Mouse (Mus musculus) neural tube, embryonic 10.5 days (tissue): ENCODE data around the gene Gtdc1.

Source experiments
- DNase-seq: peaks from one replicate; pipeline ENCODE4 v3.0.0-alpha.2; 2017; ENCODE audit warnings: low spot score; ENCODE audit errors: extremely low spot score

Gtdc1 gene

DNA sequence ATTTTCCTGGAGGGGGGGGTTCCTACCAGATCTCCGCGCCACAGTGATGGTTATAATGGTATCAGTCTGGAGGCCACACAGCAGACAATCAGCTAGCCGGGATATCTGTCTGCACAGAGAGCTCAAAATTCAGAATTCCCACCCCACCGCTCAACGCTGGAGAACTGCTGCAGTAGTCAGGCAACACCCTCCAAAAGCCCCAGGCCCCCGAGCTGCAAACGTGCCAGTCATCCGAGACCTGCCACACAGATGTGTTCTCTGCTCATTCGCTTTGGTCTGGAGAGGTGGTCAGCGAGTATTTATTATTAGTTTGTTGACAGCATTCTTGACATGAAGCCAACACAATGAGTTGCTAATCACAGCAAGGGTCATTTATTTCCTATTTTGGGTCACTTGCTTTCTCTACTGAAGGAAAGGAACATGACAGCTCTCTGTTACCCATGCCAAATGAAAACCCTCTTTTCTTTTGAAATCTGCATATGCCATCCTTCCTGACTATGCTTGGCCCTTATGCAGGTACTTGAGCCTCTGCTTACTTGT is 392.3 kb downstream of the Gtdc1 start:
- DNase-seq: no peak

DNA sequence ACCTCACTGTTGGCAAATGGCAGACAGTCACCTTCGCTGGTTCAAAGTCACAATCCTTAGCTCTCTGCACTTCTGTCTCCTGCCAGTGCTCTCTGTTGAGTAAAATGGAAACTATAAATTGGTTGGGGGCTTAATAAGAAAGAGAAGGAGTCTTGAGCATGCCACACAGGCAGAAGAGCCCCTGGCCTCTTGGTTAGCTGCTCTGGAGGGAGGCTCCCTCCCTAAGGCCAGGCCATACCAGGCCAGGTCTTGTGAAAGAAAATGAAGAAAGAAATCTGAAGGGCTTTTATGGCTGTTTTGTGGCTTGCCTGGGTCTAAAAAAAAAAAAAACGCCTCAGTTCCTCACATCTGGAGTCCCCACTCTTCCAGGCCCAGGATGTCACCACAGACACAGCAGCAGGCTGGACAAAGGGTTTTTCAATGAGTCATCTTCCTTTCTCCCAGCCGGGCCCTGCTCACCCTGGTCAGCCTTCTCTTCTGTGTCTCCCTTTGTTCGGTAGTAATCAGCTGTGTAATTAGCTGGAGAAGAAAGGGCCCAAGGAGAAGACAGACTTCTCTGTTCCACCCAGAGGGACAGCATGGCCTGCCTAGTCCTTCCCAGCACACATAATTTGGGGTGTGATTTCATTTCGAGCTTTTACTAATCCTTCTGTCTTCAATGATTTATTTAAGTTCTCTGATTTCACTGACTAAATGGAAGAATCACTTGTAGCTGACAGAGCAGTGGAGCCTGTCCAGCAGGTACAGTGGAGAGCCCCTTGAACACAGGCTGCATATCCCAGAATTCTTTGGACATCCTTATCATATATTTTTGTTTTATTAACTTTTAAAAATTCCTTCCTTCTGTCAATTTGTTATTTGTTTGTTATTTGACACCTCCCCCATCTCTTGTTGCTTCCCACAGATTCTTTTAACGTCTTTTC is 401.1 kb downstream of the Gtdc1 start:
- peak; percentile 58 for DNase-seq

DNA sequence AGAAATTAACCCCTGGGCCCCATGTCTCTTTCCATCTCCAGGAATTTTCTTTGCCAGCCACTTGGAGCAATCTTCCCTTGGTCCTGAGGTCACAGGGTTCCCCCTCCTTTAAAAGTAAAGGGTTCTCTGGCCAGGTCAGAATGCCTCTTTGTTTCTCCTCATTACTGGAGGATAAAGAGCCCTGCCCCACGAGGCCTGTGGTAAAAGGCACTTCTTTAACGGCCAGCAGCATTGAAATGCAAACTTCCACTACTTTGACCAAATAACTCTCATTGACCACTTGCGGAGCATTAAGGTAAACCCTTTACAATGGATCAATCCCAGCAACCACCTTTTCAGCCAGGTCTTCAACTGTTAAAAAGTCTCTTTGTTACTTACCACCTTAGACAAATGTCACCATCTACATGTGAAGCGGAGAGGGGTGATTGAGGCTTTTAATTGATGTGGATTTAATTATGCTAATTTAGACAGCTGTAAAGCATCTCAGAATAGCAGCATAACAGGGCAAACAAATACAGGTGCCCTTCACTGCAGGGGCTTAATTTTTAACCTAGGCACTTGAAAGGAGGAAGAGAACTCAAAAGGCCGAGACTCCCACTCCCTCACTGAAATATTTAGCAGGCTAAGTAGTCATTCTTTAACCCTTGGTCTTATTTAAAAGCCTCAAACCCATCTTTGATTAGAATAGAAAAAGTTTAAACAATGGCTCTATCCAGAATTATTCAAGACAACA is 402.1 kb downstream of the Gtdc1 start:
- DNase-seq: no peak

DNA sequence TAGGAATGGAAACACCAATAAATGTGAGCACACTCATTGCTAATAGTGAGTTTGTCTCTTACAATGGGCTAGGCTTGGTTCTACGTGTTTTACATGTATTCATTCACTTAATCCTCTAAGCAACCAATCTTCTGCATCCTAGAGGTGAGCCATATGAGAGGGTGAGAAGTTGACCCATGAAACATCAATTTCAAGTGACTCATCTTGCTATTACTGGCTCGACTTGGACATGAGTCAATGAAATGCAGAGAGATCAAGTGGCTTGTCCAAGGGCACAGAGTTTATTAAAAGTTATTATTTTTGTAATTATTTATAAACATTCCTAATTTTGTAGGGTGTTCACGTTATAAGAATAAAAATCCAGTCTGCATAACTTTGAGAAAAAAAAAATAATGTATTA is 408.2 kb downstream of the Gtdc1 start:
- no peak for DNase-seq

DNA sequence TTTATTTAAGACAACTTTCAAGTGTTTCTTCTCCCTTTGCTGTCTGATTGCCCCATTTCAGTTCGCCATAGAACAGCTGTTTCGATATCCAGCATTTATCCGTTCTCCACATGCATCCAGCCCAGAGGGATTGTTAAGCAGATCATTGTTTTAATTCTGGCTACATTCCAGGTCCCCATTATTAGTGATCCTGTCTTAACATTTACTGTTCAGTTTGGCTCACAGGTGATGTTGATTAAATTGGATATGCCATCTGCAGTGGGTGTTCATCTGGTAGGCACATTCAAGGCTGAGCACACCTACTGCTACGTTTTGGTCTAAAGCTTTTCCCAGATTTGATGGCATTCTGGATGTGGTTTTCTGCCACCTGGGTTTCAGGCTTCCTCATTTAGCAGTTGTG is 409.4 kb downstream of the Gtdc1 start:
- DNase-seq: no peak
